Mouse (Mus musculus) neutrophil, adult 5-6 weeks (primary cell): ENCODE data around the gene Arhgap21. TPM values are rescaled to one million over a fixed set of nuclear protein-coding genes. Genes with fewer than 3 reads are reported as not detected.

Source experiments
- ATAC-seq: fragments of 151-379, 151-347 bp; 2 replicates; pipeline ENCODE4 v1.8.0; 2017; ENCODE audit warnings: mild to moderate bottlenecking, moderate TSS enrichment; ENCODE audit not compliant: insufficient number of reproducible peaks, poor library complexity, low FRiP score, severe bottlenecking; ENCODE audit errors: extremely low read depth
- total RNA-seq: library from RNA; stranded (forward); fragments of 200-1000 nt; gene quantifications from 2 replicates; pipeline ENCODE4 v1.2.3, GENCODE M21; 2017

Arhgap21 gene
- total RNA-seq, 1 experiment from 2014 or later: 11.8 TPM

DNA sequence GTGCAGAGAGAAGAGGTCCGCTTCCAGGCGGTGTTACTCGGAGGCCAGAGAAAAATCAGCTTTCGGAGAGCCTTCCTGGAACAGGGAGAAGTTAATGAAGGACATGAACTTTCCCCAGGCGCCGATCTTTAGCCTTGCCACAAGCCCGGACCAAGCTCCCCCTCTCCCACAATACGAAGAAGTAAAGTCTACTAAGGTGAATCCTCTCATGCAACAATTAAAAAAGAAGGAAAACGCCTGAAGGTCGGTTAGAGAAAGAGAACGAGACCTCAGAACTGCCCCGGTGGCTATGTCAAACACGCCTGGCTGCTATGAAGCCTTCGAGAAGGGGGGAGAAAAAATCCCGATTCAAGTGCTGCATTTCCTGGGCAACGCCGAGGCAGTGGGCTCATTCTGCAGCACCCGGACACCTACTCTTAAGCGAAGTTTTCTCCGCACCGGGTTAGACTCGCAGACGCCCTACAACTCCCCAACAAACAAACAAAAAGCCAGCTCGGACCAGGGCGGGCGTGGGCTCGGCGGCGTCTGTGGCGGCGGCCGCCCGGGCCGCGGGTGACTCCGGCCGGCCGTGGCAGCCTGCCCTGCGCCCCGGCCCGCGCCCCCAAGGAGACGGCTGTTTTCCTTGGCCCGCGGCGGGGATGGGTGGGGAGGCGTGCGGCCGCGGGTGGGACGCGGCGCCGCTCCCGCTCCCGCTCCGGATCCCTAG, 882 bp downstream of the Arhgap21 start:
- no peak for ATAC-seq

DNA sequence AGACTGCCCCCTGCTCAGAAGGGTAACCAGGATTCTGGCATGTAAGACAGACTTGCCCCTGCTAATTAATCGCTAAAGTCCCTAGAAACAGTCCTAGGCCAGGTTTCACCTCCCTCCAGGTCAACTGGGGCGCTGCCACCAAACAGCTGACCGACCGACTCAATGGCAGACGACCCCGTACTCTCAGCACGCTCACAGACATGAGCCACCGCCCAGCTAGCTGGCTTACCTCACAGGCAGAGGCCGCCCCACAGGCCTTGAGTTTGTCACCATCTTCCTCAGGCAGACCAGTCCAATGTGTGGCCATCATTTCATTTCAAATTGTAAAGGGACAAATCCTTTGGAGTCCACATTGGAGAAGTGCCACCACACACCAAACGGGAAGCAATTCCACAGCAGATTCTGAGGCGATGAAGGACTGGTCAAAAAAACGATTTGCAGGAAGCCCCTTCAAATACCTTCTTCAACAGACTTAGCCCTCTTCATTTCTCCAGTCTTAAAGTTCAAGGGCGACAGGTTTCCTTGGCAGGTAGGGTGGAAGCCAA, 1.5 kb downstream of the Arhgap21 start:
- ATAC-seq: no peak

DNA sequence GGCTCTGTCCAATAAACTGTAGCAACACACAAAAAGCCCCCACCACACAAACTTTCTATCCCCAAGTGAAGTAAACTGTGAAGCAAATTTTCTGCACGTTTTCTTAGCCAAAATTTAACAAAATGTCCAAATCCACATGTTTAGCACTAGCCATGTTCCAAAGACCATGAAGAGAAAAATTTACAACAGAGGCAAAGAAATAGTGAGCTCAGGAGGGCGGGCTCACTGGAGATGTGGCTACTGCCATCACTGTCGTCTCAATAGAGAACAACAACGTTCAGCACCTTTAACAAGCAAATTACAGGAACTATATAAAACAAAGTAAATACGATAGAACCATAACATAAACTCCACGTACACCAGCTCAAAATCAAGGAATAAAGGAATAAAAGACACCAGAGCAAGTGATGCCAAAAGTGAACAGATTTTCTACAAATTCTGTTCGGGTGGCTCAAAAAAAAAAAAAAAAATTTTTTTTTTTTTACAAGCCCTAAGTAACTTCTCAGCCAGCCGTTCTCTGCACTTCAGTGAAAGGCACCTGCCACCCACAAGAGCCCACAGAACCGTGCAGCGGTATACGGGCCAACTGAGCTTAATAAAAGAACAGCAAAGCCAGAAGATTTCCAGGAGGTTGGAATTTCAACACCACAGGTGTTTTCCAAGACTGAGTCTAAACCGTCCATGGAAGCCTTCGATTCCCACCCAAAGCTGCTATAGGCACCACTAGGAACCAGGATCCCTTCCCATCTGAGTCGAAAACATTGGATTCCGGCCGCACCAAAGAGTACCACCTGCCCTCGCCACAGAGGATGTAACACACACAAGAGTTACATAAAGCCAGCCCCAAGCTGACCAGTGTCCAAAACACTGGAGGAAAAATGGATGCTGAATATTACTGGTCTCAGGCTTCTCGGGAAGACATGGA, 2.2 kb downstream of the Arhgap21 start:
- no peak for ATAC-seq

DNA sequence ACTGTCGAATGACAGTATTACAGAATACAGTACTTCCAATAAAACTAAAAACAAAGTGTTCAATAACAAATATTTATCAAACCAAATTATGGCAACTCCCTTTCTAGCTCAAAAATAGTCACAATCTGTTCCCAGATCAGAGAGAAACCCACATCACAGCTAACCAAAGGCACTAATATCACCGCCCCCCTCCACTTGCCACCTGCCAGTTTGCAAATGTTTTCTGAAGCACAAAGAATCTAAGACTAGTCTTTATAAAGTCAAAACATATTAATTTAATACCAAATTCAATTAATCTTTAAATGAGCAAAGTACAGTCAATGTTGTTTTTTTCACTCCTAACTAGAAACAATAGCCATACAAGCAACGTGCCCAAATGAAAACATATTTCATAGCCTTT, 3.3 kb downstream of the Arhgap21 start:
- ATAC-seq: no peak

DNA sequence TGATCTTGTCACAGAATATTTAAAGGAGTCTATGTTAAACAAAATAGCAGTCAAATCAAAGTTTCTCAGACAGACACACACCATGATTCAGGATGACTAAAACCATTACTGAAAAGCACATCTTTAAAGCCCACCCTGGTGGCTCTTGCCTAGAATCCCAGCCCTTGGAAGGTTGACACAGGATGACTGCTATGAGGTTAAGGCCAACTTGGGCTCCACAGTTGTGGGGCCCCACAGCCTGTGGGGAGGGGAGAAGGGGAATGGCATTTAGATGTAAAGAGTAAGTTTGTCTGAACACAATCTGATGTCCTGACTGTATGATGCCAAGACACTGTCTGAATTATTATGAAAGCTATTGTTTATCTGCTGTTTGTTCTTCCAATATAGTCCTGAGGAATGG, 4.2 kb downstream of the Arhgap21 start:
- ATAC-seq: no peak

DNA sequence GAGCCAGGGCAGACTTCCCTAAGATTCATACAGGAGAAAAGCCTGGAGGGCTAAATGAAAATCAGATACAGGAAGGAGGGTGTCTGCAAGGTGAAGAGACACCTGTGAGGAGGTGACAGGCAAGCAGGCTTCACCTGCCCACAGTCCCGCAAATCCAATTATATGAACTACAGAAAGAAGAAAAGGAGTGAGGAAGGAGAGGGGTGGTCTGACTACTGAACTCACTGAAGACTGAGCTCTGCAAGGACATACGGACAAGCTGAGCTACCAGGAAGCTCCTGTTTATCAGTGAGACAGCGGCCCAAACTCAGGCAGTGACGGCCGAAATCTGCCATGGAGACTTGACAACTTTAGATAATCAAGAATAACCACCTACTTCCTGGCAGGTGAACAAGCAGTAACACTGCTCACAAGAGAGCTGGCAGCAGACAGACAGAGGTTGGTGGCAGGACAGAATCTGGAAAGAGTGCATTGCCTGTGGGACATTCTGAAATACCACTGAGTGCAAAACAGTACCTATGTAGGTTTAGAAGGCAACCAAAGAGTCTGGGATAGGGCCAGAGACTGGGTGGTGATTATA, 5.4 kb downstream of the Arhgap21 start:
- no peak for ATAC-seq

DNA sequence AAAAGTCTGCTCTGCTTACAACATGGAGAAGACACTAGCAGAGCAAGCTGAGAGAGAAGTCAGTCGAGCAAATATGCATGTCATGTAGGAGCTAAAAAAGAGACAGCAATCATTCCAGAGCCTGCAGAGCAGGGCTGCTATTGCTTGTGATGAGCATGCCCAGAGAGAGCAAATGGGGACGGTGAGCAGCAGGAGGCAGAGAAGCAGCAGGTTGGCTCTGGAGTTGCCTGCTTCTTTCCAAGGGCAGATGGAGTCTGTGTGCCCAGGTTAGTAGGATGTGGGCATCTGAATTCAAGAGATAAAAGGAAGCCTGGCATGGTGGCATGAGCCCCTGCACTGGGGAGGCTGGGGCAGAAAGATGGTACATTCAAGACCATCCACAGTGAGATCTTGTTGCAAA, 6.4 kb downstream of the Arhgap21 start:
- ATAC-seq: no peak

DNA sequence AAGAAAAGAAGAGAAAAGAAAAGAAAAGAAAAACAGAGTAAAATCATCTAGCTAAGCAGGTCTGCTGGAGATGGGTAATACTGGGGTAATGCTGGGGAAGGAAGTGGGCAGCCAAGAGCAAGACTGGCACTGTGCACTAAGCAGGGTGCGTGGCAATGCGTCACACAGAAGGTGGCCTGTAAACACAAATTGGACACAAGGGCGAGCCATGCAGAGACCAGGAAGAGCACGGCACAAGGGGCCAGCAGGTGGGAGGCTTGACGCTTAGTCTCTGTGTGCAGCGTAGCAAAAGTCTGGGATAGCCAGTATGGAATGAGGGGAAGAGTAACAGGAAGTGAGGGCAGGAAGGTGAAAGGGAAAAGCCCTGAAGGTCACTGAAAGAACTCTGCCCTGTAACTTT, 6.9 kb downstream of the Arhgap21 start:
- ATAC-seq: peak; percentile 92

DNA sequence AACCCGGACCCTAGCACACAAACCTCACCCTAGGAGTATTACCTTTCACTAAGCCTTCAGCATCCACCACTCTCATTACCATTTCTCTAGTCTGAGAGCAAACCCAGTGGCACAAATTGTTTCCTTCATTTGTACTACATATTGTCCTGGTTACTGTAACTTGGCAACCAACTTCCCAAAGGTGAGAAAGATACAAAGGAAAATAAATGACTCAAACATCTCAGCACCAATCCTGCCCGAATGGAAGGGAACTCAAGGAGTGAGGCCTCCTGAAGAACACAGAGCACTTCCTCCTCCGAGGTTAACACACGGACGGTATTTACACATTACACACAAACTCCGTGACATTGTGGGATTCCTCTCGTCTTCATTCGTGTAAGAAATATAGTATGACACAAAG, 7.4 kb downstream of the Arhgap21 start:
- no peak for ATAC-seq

DNA sequence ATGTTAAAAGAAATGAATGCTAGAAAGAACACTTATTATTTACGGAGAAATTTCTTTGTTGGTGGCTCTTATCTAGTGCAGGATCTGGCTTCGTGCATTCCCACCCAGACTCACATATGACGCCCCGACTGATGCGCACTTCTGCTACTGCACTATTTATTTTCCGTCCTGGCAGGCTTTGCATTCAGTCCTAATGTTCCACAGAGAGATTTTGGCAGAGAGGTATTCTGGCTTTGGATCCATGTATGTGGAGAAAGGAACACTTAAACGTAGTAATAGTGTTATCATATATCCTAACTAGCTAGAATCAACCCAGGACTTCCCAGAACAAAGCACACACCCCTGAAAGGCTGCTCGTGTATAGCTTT, 8.0 kb downstream of the Arhgap21 start:
- ATAC-seq: no peak

DNA sequence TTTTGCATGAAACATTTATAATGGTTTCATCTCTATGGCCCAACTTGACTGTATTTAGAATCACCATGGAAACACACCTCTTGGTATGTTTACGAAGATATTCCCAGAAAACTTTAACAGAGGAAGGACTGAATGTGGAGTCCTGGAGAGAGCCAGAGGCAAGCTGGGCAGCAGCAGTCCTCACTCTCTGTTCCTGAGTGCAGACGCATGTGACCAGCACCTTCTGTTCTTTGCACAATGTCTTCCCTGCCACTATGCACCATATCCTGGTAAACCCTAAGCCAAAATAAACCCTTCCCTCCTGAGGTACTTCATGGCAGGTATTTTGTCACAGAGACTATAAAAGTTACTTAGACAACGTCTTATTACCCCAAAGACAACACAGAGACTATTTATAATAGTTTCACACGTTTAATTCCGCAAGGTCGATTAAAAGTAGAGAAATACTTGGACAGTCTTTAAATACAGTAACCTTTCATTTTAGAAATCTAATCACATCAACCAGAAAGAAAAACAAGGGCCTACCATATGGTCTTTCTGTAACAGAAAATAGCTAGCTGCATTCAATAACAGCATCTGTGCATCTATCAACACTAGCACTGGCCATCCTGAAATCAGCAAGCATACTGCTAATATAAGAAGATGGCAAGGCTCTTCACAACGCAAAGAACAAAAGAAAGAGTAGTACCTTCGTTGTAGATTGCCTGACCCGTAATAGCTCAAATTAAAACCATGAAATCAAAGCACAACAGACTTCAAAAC, 8.6 kb downstream of the Arhgap21 start:
- ATAC-seq: no peak

DNA sequence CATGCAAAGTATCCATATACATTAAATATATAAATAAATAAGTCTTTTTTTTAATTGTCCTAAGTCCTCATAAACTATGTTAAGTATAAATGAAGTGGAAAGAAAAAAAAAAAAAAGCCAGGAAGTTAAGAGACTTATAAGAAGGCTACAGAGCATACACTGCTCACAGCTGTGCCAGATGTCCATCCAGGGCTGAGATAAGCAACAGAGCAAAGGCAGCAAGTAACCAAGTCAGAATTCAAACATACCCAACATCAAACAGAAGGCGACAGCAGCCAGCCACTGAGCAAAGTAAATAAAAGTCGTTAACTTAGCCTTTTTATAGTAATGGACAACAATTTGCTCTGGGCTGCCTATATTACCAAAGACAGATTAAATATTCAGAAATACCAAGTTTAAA, 9.6 kb downstream of the Arhgap21 start:
- ATAC-seq: no peak

DNA sequence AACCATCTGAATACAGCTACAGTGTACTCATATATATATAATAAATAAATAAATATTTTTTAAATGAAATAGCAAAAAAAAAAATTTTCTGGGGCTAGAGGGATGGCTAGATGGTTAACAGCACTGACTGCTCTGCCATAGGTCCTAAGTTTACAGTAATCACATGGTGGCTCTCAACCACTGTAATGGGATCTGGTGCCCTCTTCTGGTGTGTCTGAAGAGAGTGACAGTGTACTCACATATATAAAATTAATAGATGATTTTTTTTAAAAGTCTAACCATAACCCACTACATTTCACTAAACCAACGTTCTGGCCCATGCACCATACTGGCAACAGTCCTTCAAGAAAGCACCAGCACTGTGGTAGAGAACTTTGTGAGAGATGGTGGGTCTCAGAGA, 10.7 kb downstream of the Arhgap21 start:
- ATAC-seq: no peak

DNA sequence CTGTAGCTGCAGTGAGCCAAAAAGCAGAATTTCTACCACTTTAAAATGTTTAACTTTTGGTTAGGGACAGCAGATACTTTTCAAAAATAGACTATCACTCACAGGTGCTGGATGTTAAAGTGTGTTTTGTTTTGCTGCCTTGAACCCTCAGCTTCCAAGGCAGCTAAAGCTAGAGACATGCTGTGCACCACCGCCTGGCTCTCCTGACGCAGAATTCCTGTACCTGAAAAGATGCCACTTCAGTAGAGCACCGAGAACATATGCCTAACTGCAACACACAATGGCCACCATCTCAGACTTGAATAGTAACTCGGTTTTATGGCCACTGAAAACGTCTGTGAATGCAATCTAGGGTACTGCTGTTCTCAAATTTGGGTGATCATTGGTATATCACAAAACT, 12.0 kb downstream of the Arhgap21 start:
- ATAC-seq: no peak

DNA sequence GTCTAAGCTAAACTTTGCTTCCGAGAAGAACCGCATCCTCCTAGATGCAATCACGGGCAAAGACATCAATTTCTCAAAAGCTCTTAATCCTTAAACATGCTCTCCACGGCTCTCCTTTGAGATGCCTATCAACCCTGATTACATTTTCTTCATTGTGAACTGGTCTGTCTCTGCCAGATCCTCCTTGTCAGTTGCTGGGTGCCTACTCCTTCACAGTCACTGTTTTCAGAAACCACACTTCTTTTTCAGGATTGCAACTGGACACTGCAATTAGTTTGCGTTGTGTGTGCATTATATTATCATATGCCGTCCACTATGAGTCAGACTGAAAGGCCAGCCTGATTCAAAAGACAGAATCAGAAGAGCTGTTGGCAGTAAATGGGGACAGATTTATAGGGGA, 12.7 kb downstream of the Arhgap21 start:
- no peak for ATAC-seq

DNA sequence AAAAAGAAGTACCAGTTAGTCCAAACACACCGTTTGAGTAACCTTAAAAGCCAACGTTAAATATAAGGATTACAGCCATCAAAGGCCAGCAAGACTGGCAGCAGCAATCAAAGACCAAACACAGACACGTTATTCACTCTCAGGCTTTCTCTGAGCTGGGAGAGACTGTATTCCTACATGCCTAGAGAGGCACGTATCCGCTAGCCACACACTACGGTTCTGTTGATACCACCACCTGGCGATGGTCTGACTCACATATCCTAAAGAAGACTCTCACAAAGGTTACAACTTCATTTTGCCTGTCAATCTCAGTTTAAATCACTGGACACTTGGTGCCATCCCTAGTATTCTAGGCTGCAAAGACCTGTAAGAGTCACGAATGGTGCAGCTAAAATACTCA, 13.3 kb downstream of the Arhgap21 start:
- ATAC-seq: no peak

DNA sequence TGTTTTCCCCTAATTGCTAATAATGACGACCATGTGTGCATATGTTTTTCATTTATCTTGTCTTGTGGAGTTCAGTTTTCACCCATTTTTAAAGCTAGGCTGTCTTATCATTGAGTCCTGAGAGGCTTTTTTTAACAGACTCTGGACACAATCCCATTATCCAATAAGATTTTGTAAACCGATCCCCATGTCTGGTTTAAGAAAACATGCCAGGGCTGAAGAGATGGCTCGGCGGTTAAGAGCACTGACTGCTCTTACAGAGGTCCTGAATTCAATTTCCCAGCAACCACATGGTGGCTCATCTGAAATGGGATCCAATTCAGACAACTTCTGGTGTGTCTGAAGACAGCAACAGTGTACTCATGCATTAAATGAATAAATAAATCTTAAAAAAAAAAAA, 16.0 kb downstream of the Arhgap21 start:
- ATAC-seq: no peak

DNA sequence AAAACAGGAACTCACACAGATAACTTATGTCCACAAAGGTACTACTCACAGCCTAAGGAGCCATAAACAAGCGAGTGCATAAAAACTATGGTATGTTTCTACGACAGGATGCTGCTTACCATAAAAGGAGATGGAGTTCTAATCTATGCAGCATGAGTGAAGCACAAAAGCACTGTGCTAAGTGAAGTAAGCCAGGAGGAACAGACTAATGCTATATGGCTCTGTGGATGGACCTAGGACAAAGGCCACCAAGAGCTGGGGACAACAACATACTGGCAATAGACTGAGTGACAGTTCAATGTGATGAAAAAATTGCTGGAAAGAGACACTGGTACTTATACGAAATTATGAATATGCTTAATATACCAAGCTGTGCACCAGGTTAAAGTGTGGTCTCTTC, 19.5 kb downstream of the Arhgap21 start:
- no peak for ATAC-seq

DNA sequence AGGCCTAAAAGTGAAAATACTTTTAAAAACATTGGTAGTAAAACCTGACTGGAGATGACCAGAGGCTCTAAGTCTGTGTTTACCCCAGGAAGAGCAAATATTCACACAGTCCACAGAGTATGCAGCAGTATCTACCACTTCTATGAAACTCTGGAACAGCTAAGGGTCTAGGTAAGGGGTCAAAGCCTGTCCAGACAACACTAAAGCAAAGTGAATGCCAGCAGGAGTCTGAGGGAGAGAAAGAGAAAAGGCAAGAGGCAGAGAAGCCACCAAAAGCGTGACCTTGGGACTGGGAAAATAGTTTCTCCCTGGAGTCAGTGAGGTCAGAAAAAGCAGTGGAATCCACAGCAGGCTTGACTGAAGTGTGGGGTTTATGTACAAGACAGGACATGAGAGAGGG, 21.6 kb downstream of the Arhgap21 start:
- no peak for ATAC-seq
